Mouse (Mus musculus): ENCODE measurements around the gene B4galt5. TPM values are rescaled to one million over a fixed set of nuclear protein-coding genes. Genes with fewer than 3 reads are reported as not detected.
A peak's percentile ranks its signal among the peaks of the same experiment; 100 is the strongest.
"Not testable (repeated sequence)": the region's sequence is repeated elsewhere in the genome, so short reads cannot be mapped to it uniquely, and the experiment has no call there.

The B4galt5 gene
- 1.3 and 1.5 TPM in 2 replicates for polyA plus RNA-seq (2015; fragmentation: Nextera tagmentation; extraction: Ambion mirVana)

- peak within 1 kb of the TSS; percentile 68 for H3K4me3 ChIP-seq (ENCODE audit: low read depth, low read length)
- H3K27me3 ChIP-seq (ENCODE audit: control insufficient read depth, insufficient read depth, low read depth, low read length): peaks cover 62% of the 10 kb centered on the region
- no peaks in the 10 kb centered on the region for H3K36me3 ChIP-seq (ENCODE audit: control insufficient read depth, insufficient read depth)
- peak within 1 kb of the TSS; percentile 78 for H3K4me2 ChIP-seq (ENCODE audit: low read depth, low read length)
- peak within 1 kb of the TSS; percentile 49 for H3K27ac ChIP-seq (ENCODE audit: low read length)
- ATAC-seq (ENCODE audit: low read depth): peak; percentile 1
- H3K4me1 ChIP-seq (ENCODE audit: control insufficient read depth, low read depth, low read length): peaks cover 43% of the 10 kb centered on the region
- H3K9ac ChIP-seq (ENCODE audit: low read depth, low read length): peak within 1 kb of the TSS; percentile 68
- H3K9me3 ChIP-seq (replicated peaks; ENCODE audit: control insufficient read depth, low read length): no peaks in the 10 kb centered on the region
- WGBS (ENCODE audit: insufficient replicate concordance): under 1% methylated on average over 68 of the region's 111 CpGs
These were observed at the start of gene B4galt5 for GRCm38 (mm10) chr2:167348376-167349282. Gene B4galt5, minus strand, starts transcription at chr2:167349183.

- not testable (repeated sequence) for ATAC-seq (ENCODE audit: low read depth); H3K9me3 ChIP-seq (replicated peaks; ENCODE audit: control insufficient read depth, low read length); H3K36me3 ChIP-seq (ENCODE audit: control insufficient read depth, insufficient read depth); H3K9ac ChIP-seq (ENCODE audit: low read depth, low read length); H3K4me3 ChIP-seq (ENCODE audit: low read depth, low read length); H3K27me3 ChIP-seq (ENCODE audit: control insufficient read depth, insufficient read depth, low read depth, low read length); H3K4me2 ChIP-seq (ENCODE audit: low read depth, low read length); H3K4me1 ChIP-seq (ENCODE audit: control insufficient read depth, low read depth, low read length); H3K27ac ChIP-seq (ENCODE audit: low read length)
- 86% methylated on average over 9 of the region's 9 CpGs for WGBS (ENCODE audit: insufficient replicate concordance)
These were observed 47.4 kb upstream of the B4galt5 start for GRCm38 (mm10) chr2:167396420-167396819.

DNA sequence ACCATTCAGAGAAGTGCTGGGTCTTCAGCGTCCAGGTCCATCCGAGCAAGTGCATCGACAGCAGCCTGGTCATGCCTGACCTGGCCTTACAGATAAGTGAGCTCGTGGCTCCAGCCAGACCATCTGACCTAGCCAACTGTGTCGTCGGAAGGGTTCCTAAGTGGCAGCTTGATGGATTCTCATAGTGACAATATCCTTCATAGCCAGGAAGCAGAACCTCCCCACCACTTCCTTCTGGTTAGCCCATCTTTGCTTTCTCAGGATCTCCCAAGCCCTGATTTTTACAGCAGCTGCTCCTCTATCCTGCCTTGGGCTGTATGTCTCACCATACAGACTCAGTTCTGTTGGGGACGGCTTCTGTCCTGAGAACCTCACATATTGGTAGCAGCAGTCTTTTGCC, 45.4 kb upstream of the B4galt5 start:
- Histone ChIP-seq H3K4me3 (ENCODE audit: low read depth, low read length) (no peak overlapping the region), H3K36me3 (ENCODE audit: control insufficient read depth, insufficient read depth) (no peaks in the 10 kb centered on the region), H3K27me3 (ENCODE audit: control insufficient read depth, insufficient read depth, low read depth, low read length) (no peaks in the 10 kb centered on the region), H3K4me1 (ENCODE audit: control insufficient read depth, low read depth, low read length) (no peaks in the 10 kb centered on the region), H3K4me2 (ENCODE audit: low read depth, low read length) (no peak overlapping the region), H3K9me3 (replicated peaks; ENCODE audit: control insufficient read depth, low read length) (no peaks in the 10 kb centered on the region), H3K27ac (ENCODE audit: low read length) (no peak overlapping the region), H3K9ac (ENCODE audit: low read depth, low read length) (no peak overlapping the region)
- no peak for ATAC-seq (ENCODE audit: low read depth)
- WGBS (ENCODE audit: insufficient replicate concordance): 26% methylated on average over 7 of the region's 7 CpGs

DNA sequence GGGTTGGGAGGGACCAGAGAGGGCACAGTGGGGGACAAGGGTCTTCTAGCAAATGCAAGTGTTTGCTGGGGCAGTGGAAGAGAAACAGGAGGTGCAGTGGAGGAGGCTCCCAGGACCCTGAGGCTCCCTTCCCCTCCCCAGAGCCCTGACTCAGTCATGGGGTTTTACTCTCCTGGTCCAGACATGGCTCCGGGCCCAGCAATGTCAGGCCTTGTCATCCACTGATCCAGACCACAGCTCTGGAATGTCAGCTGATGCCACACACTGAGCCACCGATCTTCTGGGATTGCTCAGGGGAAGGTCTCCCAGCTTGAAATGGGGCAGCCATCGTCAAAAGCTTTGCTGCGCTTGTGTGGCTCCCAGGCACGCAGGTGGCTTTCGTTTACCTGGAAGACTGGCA, 38.0 kb upstream of the B4galt5 start:
- Histone ChIP-seq H3K9ac (ENCODE audit: low read depth, low read length) (no peak overlapping the region), H3K36me3 (ENCODE audit: control insufficient read depth, insufficient read depth) (no peaks in the 10 kb centered on the region), H3K4me2 (ENCODE audit: low read depth, low read length) (no peak overlapping the region), H3K9me3 (replicated peaks; ENCODE audit: control insufficient read depth, low read length) (no peaks in the 10 kb centered on the region), H3K27me3 (ENCODE audit: control insufficient read depth, insufficient read depth, low read depth, low read length) (no peaks in the 10 kb centered on the region), H3K4me3 (ENCODE audit: low read depth, low read length) (no peak overlapping the region), H3K27ac (ENCODE audit: low read length) (no peak overlapping the region), H3K4me1 (ENCODE audit: control insufficient read depth, low read depth, low read length) (peaks cover 2% of the 10 kb centered on the region; the same call in 1 of the 2 replicates)
- no peak for ATAC-seq (ENCODE audit: low read depth)
- 78% methylated on average over 6 of the region's 6 CpGs for WGBS (ENCODE audit: insufficient replicate concordance)

DNA sequence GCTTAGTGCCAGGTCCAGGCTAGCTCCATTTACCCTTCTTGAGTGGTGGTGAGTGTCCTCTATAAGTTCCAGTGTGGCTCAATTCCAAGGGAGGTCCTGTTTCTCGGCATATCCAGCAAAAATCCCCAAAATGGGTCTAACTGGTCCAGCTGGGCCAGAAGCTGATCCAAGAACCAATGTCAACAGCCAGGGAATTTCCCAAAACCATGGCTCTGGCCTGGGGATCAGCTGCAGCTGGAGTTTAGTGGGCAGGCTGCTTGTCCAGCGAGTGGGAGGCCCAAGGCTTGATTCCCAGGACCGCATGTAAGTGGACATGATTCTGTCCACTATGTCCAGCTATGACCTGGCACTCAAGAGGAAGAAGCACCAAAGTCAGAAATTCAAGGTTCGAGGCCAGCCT, 37.5 kb upstream of the B4galt5 start:
- H3K4me3 ChIP-seq (ENCODE audit: low read depth, low read length): no peak overlapping the region
- no peak overlapping the region for H3K9ac ChIP-seq (ENCODE audit: low read depth, low read length)
- no peak for ATAC-seq (ENCODE audit: low read depth)
- H3K4me1 ChIP-seq (ENCODE audit: control insufficient read depth, low read depth, low read length): peaks cover 2% of the 10 kb centered on the region; the same call in 1 of the 2 replicates
- no peak overlapping the region for H3K4me2 ChIP-seq (ENCODE audit: low read depth, low read length)
- H3K36me3 ChIP-seq (ENCODE audit: control insufficient read depth, insufficient read depth): no peaks in the 10 kb centered on the region
- WGBS (ENCODE audit: insufficient replicate concordance): 59% methylated on average over 4 of the region's 4 CpGs
- H3K27ac ChIP-seq (ENCODE audit: low read length): no peak overlapping the region
- no peaks in the 10 kb centered on the region for H3K9me3 ChIP-seq (replicated peaks; ENCODE audit: control insufficient read depth, low read length)
- H3K27me3 ChIP-seq (ENCODE audit: control insufficient read depth, insufficient read depth, low read depth, low read length): no peaks in the 10 kb centered on the region

DNA sequence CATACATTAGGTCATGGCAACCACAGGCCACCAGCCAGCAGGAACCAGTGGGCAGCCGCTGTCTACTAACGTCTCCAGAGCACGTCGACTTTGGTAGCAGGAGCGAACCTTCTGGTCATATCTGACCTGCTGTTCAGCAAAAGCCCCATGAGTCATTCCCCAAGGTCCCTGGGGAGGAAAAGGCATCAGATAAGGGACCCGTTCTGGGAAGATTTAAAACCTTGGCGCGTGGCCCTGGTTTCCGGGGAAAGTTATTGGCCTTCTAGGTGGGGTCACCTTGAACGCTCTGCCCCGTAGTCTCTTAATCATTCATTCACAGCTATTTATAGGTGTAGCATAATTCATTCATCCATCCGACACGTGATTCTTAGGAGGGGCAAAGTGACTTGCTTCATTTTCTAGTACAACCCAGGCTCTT, 34.7 kb upstream of the B4galt5 start:
- H3K9me3 ChIP-seq (replicated peaks; ENCODE audit: control insufficient read depth, low read length): no peaks in the 10 kb centered on the region
- no peaks in the 10 kb centered on the region for H3K36me3 ChIP-seq (ENCODE audit: control insufficient read depth, insufficient read depth)
- H3K27me3 ChIP-seq (ENCODE audit: control insufficient read depth, insufficient read depth, low read depth, low read length): no peaks in the 10 kb centered on the region
- no peak overlapping the region for H3K9ac ChIP-seq (ENCODE audit: low read depth, low read length)
- H3K4me2 ChIP-seq (ENCODE audit: low read depth, low read length): no peak overlapping the region
- peaks cover 12% of the 10 kb centered on the region for H3K4me1 ChIP-seq (ENCODE audit: control insufficient read depth, low read depth, low read length)
- WGBS (ENCODE audit: insufficient replicate concordance): 47% methylated on average over 13 of the region's 13 CpGs
- H3K27ac ChIP-seq (ENCODE audit: low read length): no peak overlapping the region
- no peak for ATAC-seq (ENCODE audit: low read depth)
- H3K4me3 ChIP-seq (ENCODE audit: low read depth, low read length): no peak overlapping the region

GRCm38 (mm10) chr2:167382389-167382788, 33.4 kb upstream of the B4galt5 start:
- Histone ChIP-seq H3K27ac (ENCODE audit: low read length) (no peak overlapping the region), H3K9ac (ENCODE audit: low read depth, low read length) (no peak overlapping the region), H3K4me3 (ENCODE audit: low read depth, low read length) (no peak overlapping the region), H3K27me3 (ENCODE audit: control insufficient read depth, insufficient read depth, low read depth, low read length) (no peaks in the 10 kb centered on the region), H3K4me1 (ENCODE audit: control insufficient read depth, low read depth, low read length) (peaks cover 17% of the 10 kb centered on the region), H3K9me3 (replicated peaks; ENCODE audit: control insufficient read depth, low read length) (no peaks in the 10 kb centered on the region), H3K36me3 (ENCODE audit: control insufficient read depth, insufficient read depth) (no peaks in the 10 kb centered on the region), H3K4me2 (ENCODE audit: low read depth, low read length) (no peak overlapping the region)
- WGBS (ENCODE audit: insufficient replicate concordance): 57% methylated on average over 7 of the region's 7 CpGs
- ATAC-seq (ENCODE audit: low read depth): 0 out of 2 replicates have a peak, but pooled peaks have one; percentile 15

DNA sequence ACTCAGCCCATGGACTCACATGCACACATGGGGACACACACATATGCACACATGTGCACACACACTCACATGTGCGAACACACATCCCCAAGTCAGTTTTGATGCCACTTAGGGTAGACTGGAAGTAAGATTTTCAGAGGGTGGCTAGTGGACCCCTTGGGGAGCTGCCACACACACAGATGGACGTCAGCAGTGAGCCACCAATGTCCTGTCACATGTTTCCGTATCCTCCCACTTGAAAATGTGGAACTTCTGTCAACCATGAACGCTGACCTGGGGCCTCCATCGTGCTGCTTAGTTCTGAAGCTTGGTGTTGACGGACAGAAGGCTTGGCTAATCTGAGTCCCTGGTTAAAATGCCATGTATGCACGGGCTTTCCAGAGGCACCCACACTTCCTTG, 32.6 kb upstream of the B4galt5 start:
- WGBS (ENCODE audit: insufficient replicate concordance): 29% methylated on average over 7 of the region's 7 CpGs
- H3K9ac ChIP-seq (ENCODE audit: low read depth, low read length): no peak overlapping the region
- no peak overlapping the region for H3K4me2 ChIP-seq (ENCODE audit: low read depth, low read length)
- ATAC-seq (ENCODE audit: low read depth): no peak
- peaks cover 20% of the 10 kb centered on the region for H3K4me1 ChIP-seq (ENCODE audit: control insufficient read depth, low read depth, low read length)
- H3K36me3 ChIP-seq (ENCODE audit: control insufficient read depth, insufficient read depth): no peaks in the 10 kb centered on the region
- no peaks in the 10 kb centered on the region for H3K9me3 ChIP-seq (replicated peaks; ENCODE audit: control insufficient read depth, low read length)
- H3K4me3 ChIP-seq (ENCODE audit: low read depth, low read length): no peak overlapping the region
- no peaks in the 10 kb centered on the region for H3K27me3 ChIP-seq (ENCODE audit: control insufficient read depth, insufficient read depth, low read depth, low read length)
- H3K27ac ChIP-seq (ENCODE audit: low read length): no peak overlapping the region

- Histone ChIP-seq H3K27me3 (ENCODE audit: control insufficient read depth, insufficient read depth, low read depth, low read length) (no peaks in the 10 kb centered on the region), H3K4me3 (ENCODE audit: low read depth, low read length) (no peak overlapping the region), H3K36me3 (ENCODE audit: control insufficient read depth, insufficient read depth) (no peaks in the 10 kb centered on the region), H3K27ac (ENCODE audit: low read length) (peak overlapping the region; percentile 38), H3K4me2 (ENCODE audit: low read depth, low read length) (no peak overlapping the region), H3K4me1 (ENCODE audit: control insufficient read depth, low read depth, low read length) (peaks cover 20% of the 10 kb centered on the region), H3K9ac (ENCODE audit: low read depth, low read length) (no peak overlapping the region), H3K9me3 (replicated peaks; ENCODE audit: control insufficient read depth, low read length) (no peaks in the 10 kb centered on the region)
- 51% methylated on average over 7 of the region's 7 CpGs for WGBS (ENCODE audit: insufficient replicate concordance)
- peak; percentile 30; the same call in 1 of the 2 replicates for ATAC-seq (ENCODE audit: low read depth)
These were observed 31.8 kb upstream of the B4galt5 start for GRCm38 (mm10) chr2:167380615-167381285.

Measured in liver, embryonic 16.5 days (tissue).